Mouse (Mus musculus) megakaryocyte, embryonic 14.5 days (primary cell): Measurements from ENCODE around the gene Cops9.

Source experiments
- FLI1 ChIP-seq: IDR thresholded peaks from 2 replicates; pipeline ENCODE4 v1.6.1; 2012; ENCODE audit warnings: low read length, inconsistent platforms, mixed read lengths
- GATA1 ChIP-seq: IDR thresholded peaks from 3 replicates; pipeline ENCODE4 v1.6.1; 2012; ENCODE audit warnings: mixed read lengths, low read length, inconsistent platforms, borderline replicate concordance

- TF ChIP-seq GATA1 (no peak), FLI1 (no peak)
Measured at GRCm38 (mm10) chr1:92683151-92683550, 41.4 kb upstream of the Cops9 start.
